Mouse (Mus musculus) cerebellum, postnatal 14 days (tissue): ENCODE results near the gene Lexm.

Experiments used
- DNase-seq, 2 experiments: peaks; one replicate each; pipeline ENCODE4 v3.0.0; 2021; ENCODE audit warnings: mixed read lengths in 2 of 2

The Lexm gene

DNA sequence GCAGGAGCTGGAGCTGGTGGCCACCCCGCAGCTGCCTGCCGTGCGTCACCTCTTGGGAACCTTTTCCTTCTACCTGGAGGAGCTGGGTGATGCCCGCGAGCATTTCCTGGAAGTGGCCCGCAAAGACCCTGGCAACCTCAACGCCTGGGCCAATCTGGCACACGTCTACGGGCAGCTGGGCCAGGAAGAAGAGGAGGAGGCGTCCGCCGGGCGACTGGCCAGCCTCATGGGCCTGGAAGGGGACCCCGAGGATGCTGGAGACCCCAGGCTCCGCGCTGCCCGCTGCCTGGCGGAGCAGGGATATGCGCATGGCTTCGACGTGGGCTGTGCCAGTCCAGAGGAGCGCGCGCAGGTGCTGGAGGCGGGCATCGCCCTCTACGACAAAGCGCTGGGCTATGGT, 5.7 kb upstream of the Lexm start:
- peak; percentile 57 to 61 for DNase-seq

DNA sequence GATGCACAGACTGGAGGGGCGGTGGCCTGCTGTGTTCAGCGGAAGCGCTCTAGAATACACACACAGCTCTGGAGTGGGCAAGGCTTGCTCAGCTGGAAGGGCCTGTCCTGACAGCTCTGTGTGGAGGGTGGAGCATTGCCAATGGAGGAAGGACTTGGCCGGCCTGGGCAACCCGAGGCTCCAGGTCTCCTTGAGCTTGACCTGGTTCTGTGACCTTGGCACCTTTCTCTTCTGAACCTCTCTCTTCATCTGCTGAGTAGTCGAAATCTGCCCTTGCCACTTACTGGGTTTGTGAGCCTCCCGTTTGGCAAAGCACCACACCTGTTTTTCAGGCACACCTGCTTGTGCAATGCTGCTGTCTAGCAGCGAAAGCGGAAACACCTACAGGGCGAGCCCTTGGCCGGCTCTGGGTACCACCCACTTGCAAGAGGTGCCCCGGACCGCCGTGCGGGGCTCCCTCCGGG, 5.0 kb upstream of the Lexm start, which contains the start of gene Ttc22:
Gene Ttc22 (plus strand): TSS at position 403 of the 464 bp plus-strand sequence.
- peak in 1 of 2 experiments; percentile 60 for DNase-seq

- no peak for DNase-seq
Observed at GRCm38 (mm10) chr4:106621428-106621827, 4.4 kb upstream of the Lexm start.

- DNase-seq, result no peak
Observed at GRCm38 (mm10) chr4:106618898-106619297, 1.9 kb upstream of the Lexm start.

DNA sequence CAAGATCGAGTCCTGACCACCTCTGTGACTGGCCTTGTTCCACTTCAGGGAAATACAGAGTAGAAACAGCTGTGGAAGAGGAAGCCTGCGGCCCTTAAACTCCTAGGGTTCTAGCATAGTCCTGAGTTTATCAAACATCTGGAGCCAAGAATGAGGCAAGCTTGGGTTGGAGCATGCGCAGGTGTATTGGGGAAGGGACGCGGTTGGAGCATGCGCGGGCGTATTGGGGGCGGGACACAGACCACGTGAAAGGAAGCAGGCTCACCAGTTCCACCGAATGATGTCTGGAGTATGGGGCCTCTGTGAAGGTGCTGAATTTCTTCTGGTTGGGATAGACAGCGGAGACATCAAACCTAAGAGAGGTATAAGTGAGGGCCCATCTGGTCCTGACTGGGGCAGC, 1.4 kb downstream of the Lexm start:
- DNase-seq, result no peak

GRCm38 (mm10) chr4:106614881-106615280, 2.2 kb downstream of the Lexm start:
- DNase-seq, result no peak

- DNase-seq, result peak; percentile 91 to 93
Observed at GRCm38 (mm10) chr4:106614180-106614797, 2.8 kb downstream of the Lexm start.

- DNase-seq, result no peak
Observed at GRCm38 (mm10) chr4:106613560-106613959, 3.5 kb downstream of the Lexm start.

GRCm38 (mm10) chr4:106613105-106613504, 3.9 kb downstream of the Lexm start:
- no peak for DNase-seq

DNA sequence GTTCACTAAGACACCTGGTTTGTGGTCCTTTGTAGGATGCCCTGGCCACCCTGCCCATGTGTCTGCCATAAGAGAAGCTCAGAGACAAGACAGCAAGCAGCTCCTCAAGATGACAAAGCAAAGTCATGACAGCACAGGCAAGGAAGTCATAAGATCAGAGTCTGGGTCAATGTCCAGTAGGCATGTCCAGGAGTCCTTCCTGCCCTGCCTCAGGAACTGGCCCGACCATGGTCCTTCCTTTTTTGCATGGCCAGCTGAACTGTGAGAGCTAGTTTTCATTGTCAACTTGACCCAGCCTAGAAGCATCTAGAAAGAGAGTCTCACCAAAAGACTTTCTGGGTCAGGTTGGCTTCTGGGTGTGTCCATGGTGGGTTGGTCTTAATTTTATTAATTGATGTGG, 9.1 kb downstream of the Lexm start:
- DNase-seq, result no peak

DNA sequence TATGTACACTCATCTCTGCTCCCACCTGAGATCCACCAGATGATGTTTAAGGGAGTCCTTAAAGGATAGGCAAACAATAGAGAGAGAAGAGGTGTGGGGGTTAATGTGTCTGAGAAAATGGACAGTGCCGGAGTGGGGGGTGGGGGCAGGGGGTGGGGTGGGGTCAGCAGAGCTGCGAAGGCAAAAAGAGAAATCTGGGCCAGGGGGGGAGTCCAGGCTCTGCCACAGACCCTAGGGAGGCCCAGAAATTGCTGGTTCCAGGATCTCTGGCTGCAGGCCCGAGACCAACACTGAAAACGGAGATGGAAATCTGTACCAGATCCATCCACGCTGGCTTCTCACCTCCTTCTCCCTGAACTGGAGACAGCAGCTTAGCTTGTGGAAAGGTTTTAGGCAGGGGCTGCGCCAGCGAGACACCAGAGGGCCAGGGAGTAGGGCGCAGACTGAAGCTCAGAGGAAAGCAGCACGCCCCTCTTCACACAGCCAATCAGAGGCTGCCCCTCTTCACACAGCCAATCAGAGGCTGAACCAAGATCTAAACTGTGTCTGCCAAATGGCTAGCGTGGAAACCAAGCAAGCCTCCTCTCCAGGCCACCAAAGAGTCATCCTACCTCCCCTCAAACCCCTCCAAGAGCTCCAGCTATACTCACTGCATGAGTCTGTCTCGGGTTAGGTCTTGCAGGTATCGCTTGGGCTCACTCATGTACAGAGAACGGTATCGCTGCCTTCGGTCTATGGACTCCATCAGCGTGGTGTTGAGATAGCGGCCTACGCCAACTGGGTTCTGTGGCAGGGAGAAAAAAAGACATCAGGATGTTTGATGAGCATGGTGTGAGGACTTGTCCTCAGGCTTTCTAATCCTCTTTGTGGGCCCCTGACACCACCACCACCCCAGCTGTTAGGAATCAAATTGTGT, 10.1 kb downstream of the Lexm start:
- peak; percentile 42 to 43 for DNase-seq

DNA sequence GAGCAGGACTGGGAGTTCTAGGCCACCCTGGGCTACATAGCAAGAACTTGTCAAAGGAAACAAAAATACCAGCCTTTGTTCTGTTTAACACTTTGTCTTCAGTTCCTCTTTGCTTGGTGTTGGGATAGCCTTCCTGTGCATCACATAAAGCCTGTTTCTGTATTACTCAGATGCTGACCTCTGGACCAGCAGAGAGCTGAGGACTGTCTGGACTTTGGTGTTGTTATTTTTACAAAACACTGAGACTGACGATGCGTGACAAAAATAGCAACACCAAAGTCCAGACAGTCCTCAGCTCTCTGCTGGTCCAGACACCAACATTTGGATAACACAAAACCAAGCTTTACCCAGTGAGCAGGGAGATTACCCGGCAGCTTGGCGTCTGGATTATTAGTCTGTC, 16.3 kb downstream of the Lexm start:
- DNase-seq, result no peak

DNA sequence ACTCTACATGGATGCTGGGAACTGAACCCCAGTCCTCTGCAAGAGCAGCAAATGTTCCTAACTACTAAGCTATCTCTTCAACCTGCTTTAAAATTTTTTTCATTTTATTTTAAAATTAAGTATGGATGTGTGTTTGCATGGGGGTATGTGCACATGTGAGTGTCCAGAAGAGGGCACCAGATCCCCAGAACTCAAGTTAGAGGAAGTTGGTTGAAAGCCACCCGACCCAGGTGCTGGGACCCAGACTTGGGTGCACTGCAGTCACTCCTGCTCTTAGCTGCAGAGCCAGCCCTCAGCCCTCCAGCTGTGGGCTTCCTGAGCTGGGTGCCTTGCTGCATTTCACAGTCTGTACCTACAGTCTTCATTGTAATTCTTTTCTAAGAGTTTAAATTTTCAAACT, 17.6 kb downstream of the Lexm start:
- no peak for DNase-seq

DNA sequence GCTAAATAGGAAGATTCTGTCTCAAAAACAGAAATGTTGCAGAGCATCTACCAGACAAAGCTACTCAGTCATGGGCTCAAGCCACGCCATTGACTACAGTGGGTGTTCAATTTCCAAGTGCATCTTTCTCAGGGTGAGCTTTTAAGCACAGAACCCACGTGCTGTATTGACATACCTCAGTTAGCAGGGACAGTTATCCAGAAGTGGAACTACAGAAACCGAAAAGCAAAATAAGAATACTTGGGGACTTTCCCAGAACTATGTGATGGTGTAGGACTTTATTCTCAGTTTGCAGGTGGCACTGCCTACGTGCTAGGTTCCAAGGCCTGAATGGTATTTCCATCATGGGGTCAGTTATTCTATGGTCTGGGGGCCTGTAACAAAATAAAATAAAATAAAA, 19.3 kb downstream of the Lexm start:
- no peak for DNase-seq

DNA sequence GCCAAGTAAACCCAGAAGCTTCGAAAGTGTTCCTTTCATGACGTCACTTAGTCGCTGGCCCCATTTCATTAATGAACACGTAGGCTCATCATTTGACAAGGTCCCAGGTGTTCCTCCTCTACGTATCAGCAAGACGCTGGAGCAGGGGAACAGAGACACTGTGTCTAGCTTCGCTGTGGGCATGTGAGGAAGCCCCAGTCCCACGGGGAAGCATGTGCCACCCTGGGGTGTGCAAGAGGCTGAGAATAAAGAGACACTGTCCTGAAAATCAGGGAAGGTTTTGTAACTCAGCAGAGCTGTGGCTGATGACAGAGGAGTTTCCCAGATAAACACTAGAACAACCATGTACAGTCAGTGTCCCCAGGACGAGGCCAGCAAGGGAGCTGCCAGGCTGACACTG, 20.0 kb downstream of the Lexm start:
- no peak for DNase-seq

DNA sequence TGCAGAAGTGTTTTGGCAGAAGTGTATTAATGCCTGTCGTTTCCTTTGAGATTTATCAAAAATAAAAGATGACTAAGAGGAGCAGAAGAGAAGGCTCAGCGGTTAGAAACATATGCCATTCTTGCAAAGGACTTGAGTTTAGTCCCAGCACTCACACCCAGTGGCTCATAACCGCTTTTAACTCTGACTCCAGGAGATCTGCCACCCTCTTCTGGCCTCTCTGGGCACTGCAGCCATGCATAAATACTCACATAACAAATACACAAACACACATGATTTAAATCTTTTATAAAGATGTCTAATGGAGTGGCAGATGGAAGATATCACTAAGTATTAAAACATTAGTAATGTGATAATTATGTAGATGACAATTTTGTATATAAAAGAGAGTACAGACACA, 20.8 kb downstream of the Lexm start:
- no peak for DNase-seq

- DNase-seq, result no peak
Observed at GRCm38 (mm10) chr4:106593636-106594035, 23.4 kb downstream of the Lexm start.

GRCm38 (mm10) chr4:106590871-106591270, 26.2 kb downstream of the Lexm start:
- no peak for DNase-seq

DNA sequence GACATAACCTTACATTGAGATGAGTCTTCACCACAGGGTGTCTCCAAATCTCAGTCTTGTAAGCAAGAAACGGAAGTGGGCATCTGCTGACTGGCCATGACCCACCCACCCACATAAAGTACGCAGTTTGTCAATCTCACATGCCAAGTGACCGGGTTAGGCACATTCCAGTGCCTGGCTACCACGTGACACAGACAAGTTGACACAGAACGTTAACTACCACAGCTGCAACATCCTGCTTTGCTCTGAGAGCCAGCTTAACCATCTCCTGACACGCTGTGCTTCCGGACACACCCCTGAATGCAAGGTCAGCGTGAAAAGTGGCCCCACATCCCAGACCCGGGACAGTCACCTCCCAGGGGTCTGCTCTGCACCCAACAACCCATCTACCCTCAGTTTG, 26.9 kb downstream of the Lexm start:
- no peak for DNase-seq

DNA sequence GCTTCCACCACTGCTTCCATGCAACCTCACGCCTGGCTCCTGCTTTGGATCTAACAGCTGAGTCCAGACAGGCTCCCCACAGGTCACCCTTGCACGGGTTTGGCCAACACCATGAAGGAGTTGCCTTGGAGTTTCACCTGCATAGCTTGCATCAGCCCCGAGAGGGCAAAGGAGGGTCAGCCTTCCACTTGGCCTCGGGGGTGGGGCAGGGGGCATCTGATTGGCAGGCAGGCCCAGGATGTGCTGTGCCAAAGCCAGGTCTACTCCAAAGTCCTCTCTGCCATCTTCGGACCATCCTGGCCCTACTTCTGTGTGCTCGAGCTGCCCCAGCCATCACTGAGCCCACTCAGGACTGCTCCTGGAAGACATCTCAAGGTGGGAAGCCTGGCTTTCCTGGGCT, 30.0 kb downstream of the Lexm start:
- DNase-seq, result no peak

DNA sequence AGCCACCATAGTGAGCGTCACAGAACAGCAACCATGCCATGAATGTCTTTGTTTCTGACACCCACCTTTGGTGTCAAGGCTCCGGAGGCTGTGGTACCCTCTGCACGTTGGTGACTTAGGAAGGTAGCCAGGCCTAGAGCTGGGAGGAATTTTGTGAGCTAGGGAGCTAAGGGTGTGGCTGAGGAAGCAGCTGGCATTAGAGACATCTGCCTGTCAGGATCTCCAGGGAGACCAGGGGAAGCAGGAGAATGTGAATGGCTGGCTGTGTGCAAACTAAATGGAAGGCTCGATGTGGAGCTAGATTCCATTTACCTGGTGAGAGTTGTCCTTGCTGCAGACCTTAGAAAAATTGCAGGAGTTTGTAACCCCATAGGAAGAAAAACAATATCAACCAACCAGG, 32.4 kb downstream of the Lexm start:
- DNase-seq, result no peak

DNA sequence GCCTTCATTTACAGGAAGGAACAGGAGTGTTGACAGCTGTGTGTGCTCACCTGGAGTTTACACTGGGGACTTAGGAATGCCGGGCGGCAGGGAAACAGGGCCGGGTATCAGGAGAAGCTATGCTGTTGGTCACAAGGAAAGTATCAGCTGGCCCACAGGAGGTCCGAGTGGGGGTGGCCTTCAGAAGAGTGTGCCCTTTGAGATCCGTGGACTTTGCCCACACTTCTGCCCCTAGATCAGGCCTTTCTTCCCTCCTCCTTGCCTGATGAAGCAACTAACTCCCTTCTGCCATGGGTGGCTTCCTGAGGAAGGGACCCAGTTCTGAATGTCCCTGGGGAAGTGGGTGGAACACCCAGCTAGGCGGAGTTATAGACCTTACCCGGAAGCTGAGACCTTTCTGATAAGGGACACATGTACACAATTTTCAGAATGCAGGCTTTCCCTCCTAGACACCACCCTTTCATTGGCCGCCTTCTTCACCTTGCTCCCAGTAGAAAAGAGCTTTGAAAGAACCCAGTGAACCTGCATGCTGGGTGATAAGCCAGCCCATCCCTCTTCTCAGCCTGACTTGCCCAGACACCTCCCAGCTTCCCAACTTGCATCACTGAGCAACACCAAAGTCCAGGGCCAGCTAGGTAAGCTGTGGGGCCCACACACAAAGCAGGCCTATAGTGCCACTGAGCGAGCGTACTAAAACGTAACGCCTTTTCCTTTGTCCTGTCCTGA, 34.5 kb downstream of the Lexm start:
- no peak for DNase-seq

DNA sequence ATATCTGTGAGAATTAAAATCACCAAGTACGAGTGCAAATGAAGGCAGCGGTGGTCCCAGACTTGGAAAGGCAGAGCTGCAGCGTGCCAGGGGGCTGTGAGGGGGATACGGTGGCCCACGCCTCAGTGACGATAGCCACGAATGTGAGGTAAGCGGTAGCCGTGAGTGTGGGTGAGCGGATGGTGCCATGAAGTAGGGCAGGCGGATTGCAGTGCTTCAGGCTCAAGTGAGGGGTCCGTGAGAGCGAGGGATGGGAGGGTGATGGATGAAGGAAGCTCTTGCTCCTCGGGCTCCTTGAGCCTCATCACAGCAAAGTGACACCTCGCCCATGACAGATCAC, 35.2 kb downstream of the Lexm start:
- no peak for DNase-seq
